Mouse (Mus musculus) neural tube, embryonic 13.5 days (tissue): ENCODE results near the gene Tmem86a. TPM values are rescaled to one million over a fixed set of nuclear protein-coding genes. Genes with fewer than 3 reads are reported as not detected.

ENCODE experiments used
- ATAC-seq: fragments of 200-750 bp; cut with Nextera tagmentation; 2 replicates; pipeline ENCODE4 v1.8.0; 2017; ENCODE audit warnings: low read depth, mild to moderate bottlenecking, moderate TSS enrichment, moderate library complexity
- H3K27ac ChIP-seq: fragments of 300-500 bp; sonication (generic); replicated peaks from 2 replicates; pipeline ENCODE4 v1.5.1; 2015; ENCODE audit warnings: moderate library complexity, mild to moderate bottlenecking, inconsistent platforms
- H3K27me3 ChIP-seq: fragments of 300-500 bp; sonication (generic); 2 replicates; pipeline ENCODE4 v1.6.1; 2015; ENCODE audit warnings: mild to moderate bottlenecking, inconsistent platforms
- H3K36me3 ChIP-seq: fragments of 300-500 bp; sonication (generic); 2 replicates; pipeline ENCODE4 v1.6.1; 2015; ENCODE audit warnings: mild to moderate bottlenecking, inconsistent platforms
- H3K4me1 ChIP-seq: fragments of 300-500 bp; sonication (generic); replicated peaks from 2 replicates; pipeline ENCODE4 v1.6.1; 2015; ENCODE audit warnings: inconsistent platforms
- H3K4me2 ChIP-seq: fragments of 300-500 bp; sonication (generic); 2 replicates; pipeline ENCODE4 v1.6.1; 2015; ENCODE audit warnings: inconsistent platforms, mild to moderate bottlenecking, moderate library complexity
- H3K4me3 ChIP-seq: fragments of 300-500 bp; sonication (generic); 2 replicates; pipeline ENCODE4 v1.5.1; 2015; ENCODE audit warnings: mild to moderate bottlenecking, inconsistent platforms
- H3K9ac ChIP-seq: fragments of 300-500 bp; sonication (generic); 2 replicates; pipeline ENCODE4 v1.6.1; 2015; ENCODE audit warnings: moderate library complexity, mild to moderate bottlenecking, inconsistent platforms
- H3K9me3 ChIP-seq: fragments of 300-500 bp; sonication (generic); 2 replicates; pipeline ENCODE4 v1.6.1; 2016; ENCODE audit warnings: inconsistent platforms
- WGBS: fragments of 180-500 bp; shearing (Covaris S2); methylation state at CpG from one replicate; pipeline ENCODE4 v1.1.7; 2015; 5-methylcytosine and 5-hydroxymethylcytosine counted together
- polyA plus RNA-seq: library from polyadenylated mRNA; unstranded; fragments of >200 nt; fragmentation: Nextera tagmentation; extraction: Ambion mirVana; gene quantifications from 2 replicates; pipeline ENCODE4 v1.2.1, GENCODE M21; 2015

Tmem86a gene
- polyA plus RNA-seq = 23.3 and 25.8 TPM in 2 replicates

DNA sequence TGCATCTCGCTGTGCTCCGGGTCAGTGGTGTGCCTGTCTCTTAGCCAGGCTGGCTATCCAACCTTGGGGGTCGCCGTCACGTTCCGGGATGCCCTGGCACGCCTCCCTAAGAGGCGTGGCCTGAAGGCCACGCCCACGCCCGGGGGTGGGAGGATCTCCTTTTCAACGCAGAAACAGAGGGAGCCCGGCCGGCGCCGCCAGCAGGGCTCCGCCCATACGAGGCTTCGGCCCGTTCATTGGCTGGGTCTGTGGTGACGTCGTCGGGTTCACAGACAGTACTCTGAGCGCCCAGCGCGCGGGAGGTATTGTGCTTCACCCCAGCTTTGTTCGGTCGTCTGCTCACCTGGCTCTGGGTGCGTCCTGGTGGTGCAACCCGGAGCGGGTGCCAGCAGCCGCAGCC, at the start of gene Tmem86a:
Tmem86a (plus strand) TSS at position 236 of the 400 bp plus-strand sequence.
- Histone ChIP-seq H3K4me3 (peak within 1 kb of the TSS; percentile 85), H3K9me3 (no peaks in the 10 kb centered on the region), H3K9ac (peak within 1 kb of the TSS; percentile 89), H3K36me3 (peaks cover 17% of the 10 kb centered on the region), H3K4me2 (peak within 1 kb of the TSS; percentile 83), H3K27ac (peak within 1 kb of the TSS; percentile 98), H3K4me1 (peaks cover 27% of the 10 kb centered on the region), H3K27me3 (peaks cover 6% of the 10 kb centered on the region; the same call in 1 of the 2 replicates)
- under 1% methylated on average over 30 of the region's 33 CpGs for WGBS
- peak; percentile 99 for ATAC-seq

DNA sequence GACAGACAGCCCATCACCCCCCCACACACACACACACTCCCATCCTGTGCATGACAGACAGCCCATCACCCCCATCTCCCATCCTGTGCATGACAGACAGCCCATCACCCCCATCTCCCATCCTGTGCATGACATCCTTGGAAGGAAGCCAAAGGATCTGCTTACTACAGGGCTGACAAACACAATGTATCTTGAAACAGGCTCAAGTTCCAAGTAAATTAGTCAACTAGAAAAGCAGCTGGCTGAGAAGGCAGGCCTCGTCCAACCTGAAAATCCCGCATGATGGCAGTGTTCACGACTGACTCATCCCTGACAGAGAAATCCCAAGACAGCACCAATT, 49.8 kb upstream of the Tmem86a start:
- 53% methylated on average over 3 of the region's 3 CpGs for WGBS
- Histone ChIP-seq H3K27me3 (no peaks in the 10 kb centered on the region), H3K4me3 (no peak overlapping the region), H3K36me3 (peaks cover 36% of the 10 kb centered on the region), H3K4me1 (peaks cover 56% of the 10 kb centered on the region), H3K4me2 (no peak overlapping the region), H3K27ac (no peak overlapping the region), H3K9me3 (no peaks in the 10 kb centered on the region), H3K9ac (no peak overlapping the region; the same call in 1 of the 2 replicates)
- peak; percentile 70 for ATAC-seq

- peaks cover 29% of the 10 kb centered on the region for H3K36me3 ChIP-seq
- peaks cover 60% of the 10 kb centered on the region for H3K4me1 ChIP-seq
- no peak overlapping the region for H3K9ac ChIP-seq
- no peak for ATAC-seq
- H3K4me3 ChIP-seq = no peak overlapping the region
- H3K9me3 ChIP-seq = no peaks in the 10 kb centered on the region
- H3K27ac ChIP-seq = no peak overlapping the region
- no peak overlapping the region for H3K4me2 ChIP-seq
- no peaks in the 10 kb centered on the region for H3K27me3 ChIP-seq
- 79% methylated on average over 5 of the region's 5 CpGs for WGBS
Measured at GRCm38 (mm10) chr7:47001125-47001899, 49.1 kb upstream of the Tmem86a start.

GRCm38 (mm10) chr7:47001900-47002275, 48.5 kb upstream of the Tmem86a start:
- no peak for ATAC-seq
- peaks cover 25% of the 10 kb centered on the region for H3K36me3 ChIP-seq
- H3K27me3 ChIP-seq = no peaks in the 10 kb centered on the region
- peaks cover 66% of the 10 kb centered on the region for H3K4me1 ChIP-seq
- H3K9me3 ChIP-seq = no peaks in the 10 kb centered on the region
- 73% methylated on average over 4 of the region's 4 CpGs for WGBS
- H3K9ac ChIP-seq = 0 out of 2 replicates have a peak overlapping the region, but pooled peaks have one; percentile 26
- H3K27ac ChIP-seq = no peak overlapping the region
- no peak overlapping the region for H3K4me2 ChIP-seq
- no peak overlapping the region for H3K4me3 ChIP-seq

GRCm38 (mm10) chr7:47003411-47004115, 46.8 kb upstream of the Tmem86a start:
- no peaks in the 10 kb centered on the region for H3K27me3 ChIP-seq
- no peaks in the 10 kb centered on the region for H3K9me3 ChIP-seq
- peaks cover 74% of the 10 kb centered on the region for H3K4me1 ChIP-seq
- no peak overlapping the region for H3K4me2 ChIP-seq
- peak overlapping the region; percentile 49; the same call in 1 of the 2 replicates for H3K27ac ChIP-seq
- peaks cover 8% of the 10 kb centered on the region for H3K36me3 ChIP-seq
- H3K4me3 ChIP-seq = no peak overlapping the region
- 0 out of 2 replicates have a peak overlapping the region, but pooled peaks have one; percentile 43 for H3K9ac ChIP-seq
- no peak for ATAC-seq
- WGBS = 16% methylated on average over 3 of the region's 3 CpGs

DNA sequence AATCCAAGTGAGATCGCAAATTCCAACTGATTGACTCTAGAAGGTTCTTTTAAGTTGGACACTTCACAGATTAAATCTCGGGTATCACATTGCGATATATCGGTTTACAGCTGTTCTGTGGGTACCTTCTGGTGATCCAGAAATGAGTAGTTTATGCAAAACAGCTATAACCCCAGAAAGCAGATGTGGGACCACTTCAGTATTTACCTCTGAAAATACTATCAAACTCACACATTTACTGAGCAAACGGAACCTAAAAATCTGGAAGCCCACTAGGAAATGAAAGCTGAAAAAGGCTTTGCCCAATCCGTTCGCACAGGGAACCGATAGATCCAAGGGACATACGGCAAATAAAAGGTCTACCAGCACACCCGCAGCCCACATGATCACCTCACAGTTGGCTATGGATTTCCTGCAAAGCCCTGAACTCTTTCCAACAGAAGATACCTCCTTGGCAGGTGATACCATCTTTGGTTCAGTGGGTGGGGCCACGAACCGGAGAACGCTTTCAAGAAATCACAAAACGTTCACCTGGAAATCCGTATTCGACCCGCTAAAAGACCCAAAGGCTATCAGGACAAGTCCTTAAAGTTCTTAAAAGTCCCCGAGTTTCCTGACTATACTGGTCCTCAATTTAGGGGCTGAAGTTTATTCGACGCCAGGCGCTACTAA, 43.2 kb upstream of the Tmem86a start:
- H3K36me3 ChIP-seq = no peaks in the 10 kb centered on the region
- H3K4me1 ChIP-seq = peaks cover 68% of the 10 kb centered on the region
- 24% methylated on average over 21 of the region's 21 CpGs for WGBS
- peak overlapping the region; percentile 74 for H3K9ac ChIP-seq
- peak overlapping the region; percentile 83 for H3K27ac ChIP-seq
- peak overlapping the region; percentile 70 for H3K4me3 ChIP-seq
- H3K27me3 ChIP-seq = no peaks in the 10 kb centered on the region
- no peaks in the 10 kb centered on the region for H3K9me3 ChIP-seq
- no peak for ATAC-seq
- peak overlapping the region; percentile 86 for H3K4me2 ChIP-seq

DNA sequence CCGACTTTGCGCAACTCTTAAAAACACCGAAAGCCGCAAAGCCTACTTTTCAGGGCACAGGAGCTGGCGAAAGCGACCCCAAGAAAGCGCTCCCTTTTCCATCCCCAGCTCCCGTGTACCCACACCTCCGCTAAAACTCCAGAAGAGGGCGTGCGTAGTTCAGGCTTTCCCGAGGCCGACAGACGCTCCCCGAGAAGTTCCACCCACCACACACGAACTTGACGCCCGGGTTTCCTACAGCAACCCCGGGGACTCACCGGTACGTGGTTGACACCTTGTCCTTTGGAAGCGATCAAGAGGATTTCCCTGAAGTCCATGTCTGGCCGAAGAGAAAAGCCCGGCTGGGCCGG, 42.6 kb upstream of the Tmem86a start:
- peak; percentile 61 for ATAC-seq
- Histone ChIP-seq H3K4me1 (peaks cover 62% of the 10 kb centered on the region), H3K4me2 (peak overlapping the region; percentile 86)

DNA sequence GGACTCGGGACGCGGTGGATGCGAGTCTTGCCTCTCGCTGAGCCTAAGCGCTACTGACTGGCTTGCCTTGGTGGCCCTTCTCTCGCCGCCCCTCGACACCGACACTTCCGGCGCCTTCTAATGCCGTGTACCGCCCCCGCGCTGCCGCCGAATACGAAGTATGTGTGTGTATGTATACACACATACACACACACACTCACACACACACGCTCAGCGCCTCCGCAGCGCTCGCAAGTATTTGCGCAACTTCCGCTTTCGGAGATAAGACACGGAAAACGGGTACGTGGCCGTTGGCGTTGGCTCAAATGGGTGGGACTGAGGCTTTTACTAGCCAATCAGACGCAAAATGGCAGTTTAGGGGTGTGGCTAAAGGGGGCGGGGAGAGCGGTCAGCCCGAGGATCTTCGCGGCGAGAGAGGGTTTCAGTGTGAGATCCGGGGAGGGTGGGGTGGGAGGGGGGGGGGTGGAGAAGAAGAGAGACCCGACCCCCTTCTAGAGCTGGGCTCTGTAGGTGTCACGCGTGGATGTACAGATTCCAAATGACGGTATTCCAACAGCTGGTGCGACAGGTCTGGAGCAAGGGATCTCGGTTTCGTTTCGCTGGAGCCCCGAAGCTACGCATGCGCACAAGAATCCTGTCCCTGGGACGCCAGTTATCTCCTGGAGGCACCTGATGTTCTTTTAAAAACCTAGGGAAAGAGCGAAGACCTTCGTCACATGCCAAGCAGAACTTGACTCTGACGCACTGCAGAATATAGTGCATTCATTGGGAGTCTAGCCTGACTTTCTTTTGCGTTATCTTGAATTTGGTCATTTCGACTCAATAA, 42.0 kb upstream of the Tmem86a start, which contains the start of gene Spty2d1:
Spty2d1 (minus strand) TSS at position 244 of the 826 bp plus-strand sequence.
- peak; percentile 96 for ATAC-seq
- Histone ChIP-seq H3K36me3 (no peaks in the 10 kb centered on the region), H3K9me3 (no peaks in the 10 kb centered on the region), H3K27me3 (no peaks in the 10 kb centered on the region), H3K4me3 (peak within 1 kb of the TSS; percentile 70), H3K4me1 (peaks cover 56% of the 10 kb centered on the region), H3K27ac (peak within 1 kb of the TSS; percentile 83), H3K9ac (peak within 1 kb of the TSS; percentile 75), H3K4me2 (peak within 1 kb of the TSS; percentile 86)
- 2% methylated on average over 57 of the region's 57 CpGs for WGBS

More for the DNA sequence above, 42.6 kb upstream of the Tmem86a start:
- Histone ChIP-seq H3K9me3 (no peaks in the 10 kb centered on the region), H3K27ac (peak overlapping the region; percentile 83), H3K36me3 (no peaks in the 10 kb centered on the region), H3K9ac (peak overlapping the region; percentile 74), H3K27me3 (no peaks in the 10 kb centered on the region), H3K4me3 (peak overlapping the region; percentile 70)
- WGBS = under 1% methylated on average over 25 of the region's 25 CpGs

DNA sequence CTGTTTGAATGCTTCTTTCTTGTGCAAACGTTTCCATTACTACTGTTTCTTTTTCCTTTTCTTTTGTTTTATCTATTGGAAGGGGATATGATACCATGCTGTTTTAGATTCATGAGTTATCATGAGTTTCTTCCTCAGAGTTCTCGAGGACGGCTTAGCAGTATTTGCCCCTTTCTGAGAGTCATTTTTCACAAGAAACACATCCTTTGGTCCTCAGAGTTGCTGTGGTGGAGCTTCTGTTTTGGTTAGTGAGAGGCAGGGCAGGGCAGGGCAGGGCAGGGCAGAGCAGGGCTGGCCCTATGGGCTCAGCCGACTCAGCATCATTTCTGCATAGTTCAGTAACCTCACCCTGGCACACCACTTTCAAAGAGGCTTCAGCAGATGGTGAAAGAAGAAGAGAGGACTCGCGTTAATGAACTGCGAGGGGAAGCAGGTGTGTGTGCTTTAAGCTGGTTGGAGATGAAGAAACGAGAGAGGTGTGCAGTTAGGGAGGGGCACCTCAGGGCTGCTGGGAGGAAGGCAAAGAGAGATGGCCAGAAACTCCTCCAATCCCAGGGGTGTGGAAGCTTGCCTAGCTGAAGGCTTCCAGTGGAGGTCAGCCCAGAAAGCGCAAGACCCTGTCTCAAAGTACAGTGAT, 37.2 kb upstream of the Tmem86a start:
- H3K4me1 ChIP-seq = peaks cover 24% of the 10 kb centered on the region
- no peaks in the 10 kb centered on the region for H3K9me3 ChIP-seq
- H3K27ac ChIP-seq = no peak overlapping the region
- ATAC-seq = no peak
- H3K4me2 ChIP-seq = no peak overlapping the region
- WGBS = 54% methylated on average over 9 of the region's 9 CpGs
- H3K4me3 ChIP-seq = no peak overlapping the region
- H3K36me3 ChIP-seq = no peaks in the 10 kb centered on the region
- no peak overlapping the region for H3K9ac ChIP-seq
- H3K27me3 ChIP-seq = no peaks in the 10 kb centered on the region

DNA sequence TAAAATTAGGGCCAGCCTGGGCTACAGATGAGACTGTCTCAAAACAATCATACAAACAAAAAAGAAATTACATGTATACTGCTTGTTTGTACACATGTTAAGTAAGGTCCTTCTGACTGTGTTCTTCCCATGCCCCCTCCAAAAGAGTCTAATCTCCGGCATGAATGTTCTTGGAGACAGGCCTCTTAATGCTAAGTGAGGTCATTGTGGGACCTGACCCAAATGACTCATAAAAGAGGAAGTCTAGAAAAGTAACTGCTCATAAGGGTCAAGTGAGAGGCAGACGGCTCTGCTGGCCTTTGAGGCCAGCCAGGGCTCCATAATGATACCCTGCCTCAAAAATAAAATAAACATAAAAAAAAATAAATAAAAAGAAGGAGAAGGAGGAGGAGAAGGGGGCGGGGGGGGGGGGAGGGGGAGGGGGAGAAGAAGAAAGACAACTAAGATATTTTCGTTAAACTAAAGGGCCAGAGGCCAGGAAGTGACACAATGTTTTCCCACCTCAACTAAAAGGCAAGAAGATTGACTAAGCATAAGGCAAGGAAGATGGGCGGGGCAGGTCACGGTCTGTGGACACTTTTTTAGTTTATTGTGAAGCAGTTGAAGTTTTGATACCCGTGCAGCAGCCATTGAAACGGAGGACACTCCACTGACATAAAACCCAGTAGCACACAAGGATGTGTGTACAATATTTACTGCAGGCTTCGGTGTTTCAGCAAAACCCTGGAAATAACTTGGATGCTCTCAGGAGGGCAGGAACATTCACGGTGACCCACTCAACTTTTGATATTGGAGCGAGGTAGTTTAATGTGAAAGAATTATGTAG, 35.6 kb upstream of the Tmem86a start:
- peaks cover 13% of the 10 kb centered on the region for H3K4me1 ChIP-seq
- H3K9me3 ChIP-seq = no peaks in the 10 kb centered on the region
- ATAC-seq = no peak
- H3K27ac ChIP-seq = no peak overlapping the region
- no peaks in the 10 kb centered on the region for H3K36me3 ChIP-seq
- WGBS = 55% methylated on average over 11 of the region's 11 CpGs
- no peak overlapping the region for H3K4me2 ChIP-seq
- no peak overlapping the region for H3K9ac ChIP-seq
- H3K27me3 ChIP-seq = no peaks in the 10 kb centered on the region
- H3K4me3 ChIP-seq = no peak overlapping the region
